Mouse (Mus musculus) CD4-positive helper T cell, adult 2 months (primary cell): ENCODE data around the gene Trpc4ap.
A peak's percentile ranks its signal among the peaks of the same experiment; 100 is the strongest.
"Not testable (repeated sequence)": the region's sequence is repeated elsewhere in the genome, so short reads cannot be mapped to it uniquely, and the experiment has no call there.

Source experiments
- DNase-seq: peaks from one replicate; pipeline ENCODE4 v3.0.0-alpha.2; 2012; ENCODE audit warnings: low read depth, missing footprints, low spot score

Gene Trpc4ap

DNA sequence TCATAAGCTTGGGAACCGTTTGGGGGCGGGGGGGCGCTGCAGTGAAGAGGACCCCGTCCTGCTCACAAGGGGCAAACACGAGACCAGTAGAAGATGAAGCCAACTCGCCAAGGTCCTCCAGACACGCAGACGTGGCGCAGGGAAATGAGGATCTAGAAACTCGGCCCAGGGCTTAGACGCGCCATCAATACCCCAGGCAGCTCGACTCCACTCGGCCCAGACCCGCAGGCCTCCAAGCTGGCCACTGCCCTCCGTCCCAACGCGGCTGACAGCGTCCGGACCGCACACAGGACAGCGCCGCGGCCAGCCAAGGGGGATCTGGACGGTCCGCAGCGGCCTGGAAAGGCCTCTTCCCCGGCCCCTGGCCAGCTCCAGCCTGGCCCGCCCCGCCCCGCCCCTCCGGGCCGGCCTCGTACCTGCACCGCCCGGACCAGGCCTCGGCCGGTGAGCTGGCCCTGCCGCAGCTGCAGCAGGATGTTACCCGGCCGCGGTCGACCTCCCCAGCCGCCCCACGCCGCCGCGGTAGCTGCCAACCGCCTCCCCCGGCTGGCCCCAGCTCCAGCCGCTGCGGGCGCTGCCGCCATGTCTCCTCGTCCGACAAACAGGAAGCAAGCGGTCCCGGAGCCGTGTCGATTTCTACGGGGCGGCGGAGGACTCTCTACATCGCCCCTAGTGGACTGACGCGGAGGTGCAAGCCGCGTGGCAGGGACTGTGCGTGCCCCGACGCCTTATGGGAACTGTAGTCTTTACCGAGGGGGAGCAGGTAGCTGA lies at the start of gene Trpc4ap:
Gene Trpc4ap (minus strand): TSS at position 662 of the 771 bp plus-strand sequence.
- peak; percentile 95 for DNase-seq

DNA sequence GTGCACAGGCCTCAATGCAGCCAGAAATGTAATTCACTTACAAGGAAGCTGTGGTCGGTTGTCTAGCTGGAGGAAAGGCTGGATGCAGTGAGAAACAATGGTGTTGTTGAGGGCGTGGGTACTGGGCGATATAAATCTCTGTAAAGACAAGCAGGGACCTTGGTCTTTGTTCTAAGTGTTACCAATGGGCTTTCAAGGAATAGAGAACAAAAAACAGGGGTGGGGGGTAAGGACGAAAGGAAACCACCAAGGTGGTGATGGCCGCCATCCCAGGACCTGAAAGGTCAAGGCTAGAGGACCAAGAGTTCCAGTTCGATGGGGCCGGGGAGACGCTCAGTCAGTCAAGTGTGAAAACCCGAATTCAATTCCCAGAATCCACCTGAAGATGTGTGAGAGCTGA lies 45.6 kb upstream of the Trpc4ap start:
- DNase-seq = no peak

DNA sequence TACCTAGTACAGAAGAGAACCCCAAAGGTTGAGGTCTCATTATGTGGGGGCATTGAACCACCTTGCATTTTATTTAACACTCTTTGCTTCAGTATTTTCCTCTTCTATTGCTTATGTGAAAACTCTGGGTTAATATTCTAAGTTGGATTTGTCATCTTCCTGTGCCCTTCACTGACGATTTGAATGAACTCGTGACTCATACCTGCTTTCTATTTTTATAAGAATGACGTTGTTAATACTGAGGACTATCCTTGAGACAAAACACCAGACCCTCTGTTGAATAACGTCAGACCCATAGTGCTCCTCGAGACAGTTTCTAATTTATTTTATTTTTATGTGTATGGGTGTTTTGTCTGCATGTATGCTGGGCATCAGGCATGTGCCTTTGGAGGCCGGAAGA lies 44.8 kb upstream of the Trpc4ap start:
- no peak for DNase-seq

DNA sequence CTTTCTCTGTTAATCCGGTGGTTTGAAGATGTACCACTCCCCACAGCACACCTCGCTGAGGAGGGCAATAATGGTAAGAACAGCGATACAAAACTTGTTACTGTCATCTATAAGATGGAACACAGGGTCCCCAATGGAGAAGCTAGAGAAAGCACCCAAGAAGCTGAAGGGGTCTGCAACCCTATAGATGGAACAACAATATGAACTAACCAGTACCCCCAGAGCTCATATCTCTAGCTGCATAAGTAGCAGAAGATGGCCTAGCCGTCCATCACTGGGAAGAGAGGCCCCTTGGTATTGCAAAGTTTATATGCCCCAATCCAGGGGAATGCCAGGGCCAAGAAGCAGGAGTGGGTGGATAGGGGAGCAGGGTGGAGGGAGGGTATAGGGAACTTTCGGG lies 43.6 kb upstream of the Trpc4ap start, which contains the start of gene Gm17581:
Gene Gm17581 (minus strand): TSS at position 101 of the 400 bp plus-strand sequence.
- not testable (repeated sequence) for DNase-seq

DNA sequence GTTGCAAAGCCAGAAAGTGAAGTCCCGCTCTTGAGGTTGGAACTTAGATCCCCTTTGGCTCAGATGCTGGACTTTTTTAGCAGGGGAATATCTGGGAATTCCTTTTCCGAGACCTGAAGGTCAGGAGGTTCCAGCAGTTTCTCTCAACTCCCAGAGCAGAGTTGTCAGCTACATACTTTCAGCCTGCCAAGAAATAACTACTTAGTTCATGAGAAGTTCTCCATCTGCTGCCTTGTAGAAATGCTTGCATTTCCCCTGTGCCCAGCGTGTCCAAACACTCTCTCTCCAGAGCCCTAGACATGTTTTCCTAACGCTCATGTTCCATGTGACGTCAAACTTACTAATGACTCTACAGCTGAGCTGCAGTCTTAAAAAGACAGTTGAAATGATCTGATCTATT lies 42.9 kb upstream of the Trpc4ap start:
- DNase-seq = no peak

DNA sequence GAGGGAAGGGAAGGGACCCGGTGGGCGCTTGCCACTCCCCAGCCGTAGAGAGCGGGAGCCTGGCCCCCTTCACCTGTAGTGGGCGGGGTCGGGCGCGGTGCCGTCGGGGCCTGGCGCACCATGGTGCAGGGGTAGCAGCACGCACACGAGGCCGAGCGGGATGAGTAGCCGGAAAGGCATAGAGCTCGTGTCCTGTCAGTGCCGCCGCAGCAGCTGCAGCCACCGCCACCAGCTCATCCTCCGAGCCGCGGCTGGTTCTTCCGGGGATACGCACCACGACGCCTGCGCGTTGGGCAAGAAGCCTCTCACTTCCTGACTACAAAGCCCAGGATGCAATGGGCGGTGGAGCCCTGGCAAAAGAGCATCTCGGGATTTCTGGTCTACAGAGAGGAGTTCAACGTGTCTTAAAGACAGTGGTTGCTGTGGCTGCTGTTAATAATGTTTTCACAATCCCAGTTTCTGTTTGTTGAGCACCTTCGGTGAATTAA lies 37.0 kb upstream of the Trpc4ap start, which contains the start of gene Edem2:
Gene Edem2 (minus strand): TSS at position 318 of the 488 bp plus-strand sequence.
- DNase-seq = peak; percentile 95

DNA sequence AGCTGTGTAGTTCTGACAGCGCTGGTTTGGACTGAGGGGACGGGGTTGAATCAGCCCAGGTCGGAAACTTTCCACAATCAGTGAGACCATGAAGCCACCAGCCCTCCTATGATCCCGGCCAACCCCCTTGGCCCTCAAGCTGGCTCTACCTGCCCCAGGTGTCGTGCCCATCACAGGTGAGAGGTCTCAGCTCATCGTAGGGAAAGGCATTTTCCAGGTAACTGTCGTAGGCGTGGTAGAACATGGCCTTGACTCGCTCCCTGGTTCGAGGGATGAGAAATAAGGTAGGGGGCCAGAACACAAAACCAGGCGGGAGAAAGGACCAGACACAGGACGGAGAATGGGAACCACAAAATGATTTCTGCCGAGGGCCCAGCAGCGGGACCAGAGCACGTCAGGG lies 36.6 kb upstream of the Trpc4ap start:
- DNase-seq = no peak

DNA sequence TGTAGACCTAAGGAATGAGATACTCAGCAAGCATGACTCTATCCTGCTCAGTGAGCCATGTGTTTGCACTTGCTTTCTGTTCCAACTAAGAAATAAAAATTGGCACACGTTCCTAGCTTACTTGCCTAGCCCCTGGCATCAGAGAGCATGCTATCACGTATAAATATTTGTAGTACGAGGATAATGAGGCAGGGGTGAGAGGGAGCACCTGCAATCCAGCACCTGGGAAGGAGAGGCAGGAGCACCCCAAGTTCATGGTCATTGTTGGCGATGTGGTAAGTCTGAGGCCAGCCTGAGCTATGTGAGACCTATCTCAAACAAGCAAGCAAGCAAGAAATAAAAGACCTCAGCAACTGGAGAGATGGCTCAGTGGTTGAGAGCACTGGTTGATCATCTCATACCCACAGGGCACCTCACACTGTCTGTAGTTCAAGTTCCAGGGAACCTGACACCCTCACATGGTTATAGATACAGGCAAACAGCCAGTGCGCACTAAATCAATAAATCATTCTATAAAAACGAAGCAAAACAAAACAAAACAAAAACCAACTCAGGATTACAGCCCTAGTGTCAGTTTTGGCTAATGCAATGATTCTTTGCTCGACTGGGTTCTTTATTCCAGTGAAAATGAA lies 35.7 kb upstream of the Trpc4ap start:
- no peak for DNase-seq

DNA sequence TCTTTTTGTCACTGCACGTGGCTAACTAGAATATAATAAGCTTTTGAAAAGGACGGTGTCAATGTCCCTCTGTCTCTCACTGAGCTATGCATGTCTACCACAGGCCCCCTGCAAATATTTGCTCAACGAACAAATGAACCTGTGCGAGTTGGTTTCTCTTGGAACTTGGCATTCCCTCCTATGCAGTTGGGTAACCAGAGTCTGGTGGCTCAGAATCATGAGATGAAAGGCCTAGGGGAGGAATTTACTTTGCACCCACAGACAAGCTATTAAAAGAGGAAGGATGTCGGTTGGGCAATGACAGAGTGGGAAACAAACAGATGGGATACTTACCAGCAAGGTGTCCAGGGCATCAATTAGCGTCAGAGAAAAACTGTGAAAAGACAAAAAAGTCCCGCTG lies 34.1 kb upstream of the Trpc4ap start:
- no peak for DNase-seq

DNA sequence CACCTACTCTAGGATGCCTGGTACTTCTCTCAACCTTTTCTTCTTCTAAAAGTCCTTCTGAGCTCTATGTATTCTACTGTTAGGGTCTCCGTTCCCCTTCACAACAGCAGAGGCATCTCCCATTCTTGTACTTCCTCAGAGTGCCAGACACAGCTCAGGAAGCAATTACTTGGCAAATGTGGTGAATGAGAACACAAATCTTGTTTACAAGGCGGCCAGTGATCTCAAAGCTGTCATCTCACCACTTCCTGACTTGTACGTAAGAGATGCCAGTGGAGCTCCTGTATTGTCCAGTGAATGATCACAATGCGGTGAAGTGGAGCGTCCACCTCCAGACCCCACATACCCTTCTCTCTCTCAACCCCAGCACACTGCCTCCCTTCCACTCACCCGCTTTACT lies 32.3 kb upstream of the Trpc4ap start:
- no peak for DNase-seq

DNA sequence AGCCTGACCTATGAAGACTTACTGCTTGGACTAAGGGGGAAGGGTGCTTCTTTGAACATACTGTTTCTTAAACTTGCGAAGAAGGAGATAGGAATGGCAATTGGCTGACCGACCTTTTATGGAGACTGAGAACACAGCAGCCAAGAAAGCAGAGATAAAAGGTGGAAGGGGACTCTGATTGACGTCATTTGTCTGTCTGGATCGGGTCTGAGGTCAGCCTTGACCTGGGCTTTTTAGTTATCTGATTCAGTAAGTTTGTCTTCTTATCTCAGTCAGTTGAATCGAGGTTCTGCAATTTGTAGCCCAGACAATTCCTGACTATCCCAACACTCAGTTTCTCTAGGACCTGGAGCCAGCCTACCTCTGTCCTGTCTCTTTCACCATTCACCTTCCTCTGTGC lies 31.9 kb upstream of the Trpc4ap start:
- no peak for DNase-seq

DNA sequence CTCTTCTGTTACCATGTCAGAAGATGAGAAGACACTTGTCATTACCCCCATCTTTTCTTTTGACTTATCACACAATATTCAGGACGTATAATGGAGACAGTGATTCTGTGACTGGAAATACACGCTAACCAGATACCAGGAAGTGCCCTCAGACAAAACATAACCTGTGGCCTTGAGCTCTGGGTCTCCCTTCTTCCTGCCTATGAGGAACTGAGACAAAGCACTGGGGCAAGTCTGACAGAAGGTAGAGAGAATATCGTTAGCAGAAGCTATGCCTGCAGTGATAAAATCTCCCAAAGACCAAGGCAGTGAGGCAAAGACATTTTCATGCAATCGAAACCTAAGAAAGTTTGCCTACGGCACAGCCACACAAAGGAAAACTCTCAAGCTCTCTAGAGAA lies 28.4 kb upstream of the Trpc4ap start:
- DNase-seq = peak; percentile 26

DNA sequence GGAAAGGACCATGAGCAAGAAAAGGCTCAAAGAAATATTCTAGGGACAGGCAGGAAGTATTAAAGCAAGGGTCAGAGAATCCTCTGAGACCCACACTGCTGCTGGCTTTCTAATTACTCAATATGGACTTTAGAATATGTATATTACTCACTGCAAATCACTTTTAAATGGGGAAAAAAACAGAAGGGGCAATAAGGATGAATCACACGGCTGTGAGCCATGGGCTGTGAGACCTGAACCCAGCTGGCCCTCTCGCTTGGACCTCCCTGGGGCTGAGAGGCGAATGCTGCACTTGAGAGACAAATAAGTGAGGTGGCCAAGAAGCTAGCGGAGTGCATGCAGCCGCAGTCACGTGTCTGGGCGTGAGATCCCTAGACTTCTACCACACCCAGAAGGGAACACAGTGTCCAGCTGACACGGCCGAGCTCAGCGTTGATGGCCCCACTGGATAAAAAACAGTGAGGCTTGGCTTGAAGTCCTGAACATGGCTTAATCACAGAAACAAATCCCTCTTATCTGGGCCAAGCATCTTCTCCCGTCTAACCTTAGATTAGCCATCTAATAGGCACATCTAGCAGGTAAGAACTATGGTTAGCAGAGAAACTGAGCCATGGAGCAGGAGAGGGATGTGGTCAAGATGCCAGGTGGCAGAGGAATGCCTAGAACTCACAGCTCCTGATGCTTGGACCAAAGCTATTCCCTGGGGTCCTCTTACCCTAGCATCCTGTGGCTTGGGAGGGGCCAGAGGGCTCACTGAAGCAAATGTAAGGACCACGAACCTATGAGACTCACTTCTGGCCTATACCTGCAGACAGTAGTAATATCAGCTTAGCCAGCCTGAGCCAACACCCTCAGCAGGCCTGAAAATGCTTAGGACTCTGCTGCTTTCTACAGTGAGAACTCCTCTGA lies 25.2 kb upstream of the Trpc4ap start:
- DNase-seq = no peak

DNA sequence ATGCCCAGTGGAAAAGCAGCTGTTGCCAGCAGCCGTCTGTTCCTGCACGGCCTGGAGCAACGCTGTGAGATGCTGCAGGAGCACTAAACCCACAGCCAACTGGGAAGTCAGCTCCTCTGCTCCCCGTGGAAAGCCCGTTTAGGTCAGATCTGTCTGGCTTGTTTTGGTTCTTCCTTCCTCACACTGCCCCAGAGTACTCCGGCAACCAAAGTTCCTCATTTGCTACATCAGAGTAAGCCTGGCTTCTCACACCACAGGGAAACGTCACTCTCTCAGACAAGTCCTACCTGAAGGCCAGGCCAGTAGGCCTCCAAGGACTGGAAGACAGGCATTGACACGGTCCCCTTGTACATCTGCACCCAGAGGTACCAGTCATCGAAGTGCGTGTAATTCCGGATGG lies 18.4 kb upstream of the Trpc4ap start:
- DNase-seq = no peak

DNA sequence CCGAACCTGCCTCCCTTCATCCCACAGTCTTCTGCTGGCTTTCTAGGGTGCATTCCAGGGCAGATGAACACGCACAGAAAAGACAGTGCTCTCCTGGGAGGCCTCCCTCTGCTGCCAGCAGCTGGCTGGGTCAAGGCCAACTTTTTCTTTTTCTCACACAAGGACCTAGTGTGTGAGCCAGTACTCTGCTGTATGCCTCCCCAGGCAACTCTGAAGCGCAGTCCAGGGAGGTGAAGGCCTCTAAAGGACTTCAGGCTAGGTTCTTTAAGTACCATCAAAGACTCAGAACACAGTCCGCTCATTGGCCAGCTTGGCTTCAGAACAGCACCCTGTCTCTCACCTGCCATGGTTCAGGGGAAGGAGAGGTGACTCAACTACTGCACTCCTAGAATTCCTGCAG lies 15.1 kb upstream of the Trpc4ap start:
- no peak for DNase-seq

DNA sequence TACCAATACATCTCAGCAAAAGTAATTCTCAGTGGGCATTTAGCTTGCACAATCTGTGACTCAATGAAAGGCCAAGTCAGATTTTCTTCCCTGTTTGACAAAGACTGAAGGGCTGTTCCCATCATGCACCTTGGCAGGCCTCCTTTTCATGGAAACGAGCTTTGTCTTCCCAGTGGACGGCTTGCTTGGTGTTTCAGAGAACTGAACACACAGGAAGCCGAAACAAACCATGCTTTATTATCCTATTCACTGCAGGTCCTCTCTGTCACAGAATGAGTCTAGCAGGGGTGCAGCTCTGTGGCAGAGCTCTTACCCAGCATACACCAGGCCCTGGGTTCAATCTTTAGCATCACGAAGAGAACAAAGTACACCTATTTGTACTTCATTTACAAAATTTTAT lies 11.4 kb upstream of the Trpc4ap start:
- DNase-seq = no peak

DNA sequence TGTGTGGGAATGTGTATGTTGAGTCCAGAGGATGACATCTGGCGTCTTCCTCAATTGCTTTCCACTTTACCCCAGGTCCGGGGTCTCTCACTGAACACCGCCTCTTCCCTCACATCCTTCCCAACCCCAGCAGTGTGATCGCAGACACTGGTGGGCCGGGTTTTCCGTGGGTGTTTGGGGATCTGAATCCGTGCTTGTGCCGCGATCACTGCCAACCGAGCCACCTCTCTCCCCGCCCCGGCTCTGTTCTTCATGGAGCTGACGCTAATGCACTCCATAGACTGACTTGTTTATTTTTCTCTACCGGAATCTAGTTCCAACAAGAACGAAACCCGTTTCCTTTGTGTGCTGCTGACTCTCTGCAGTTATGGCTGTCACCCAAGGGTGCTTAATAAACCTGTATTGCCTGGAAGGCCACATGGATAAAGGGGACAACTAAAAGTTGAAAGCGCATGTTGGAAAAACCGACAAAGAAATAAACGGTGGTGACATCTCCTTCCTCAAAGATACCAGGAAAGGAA lies 9.3 kb upstream of the Trpc4ap start:
- no peak for DNase-seq

DNA sequence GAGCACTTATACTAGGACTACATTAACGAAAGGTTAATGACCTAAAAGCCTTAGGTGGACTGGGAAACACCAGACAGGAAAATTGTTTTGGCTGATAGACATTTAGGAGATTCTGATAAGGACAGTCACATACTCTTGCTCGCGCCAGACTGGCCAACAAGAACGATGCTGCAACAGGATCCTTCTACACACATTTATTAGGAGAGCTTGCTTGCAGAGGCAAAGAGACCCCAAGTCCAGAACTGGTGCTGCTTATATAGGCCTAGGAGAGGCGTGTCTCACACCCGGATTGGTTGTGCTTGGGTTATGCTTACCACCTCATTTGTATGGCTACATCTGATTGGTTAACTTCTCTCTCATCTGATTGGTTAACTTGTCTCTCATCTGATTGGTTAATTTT lies 6.3 kb upstream of the Trpc4ap start:
- not testable (repeated sequence) for DNase-seq

DNA sequence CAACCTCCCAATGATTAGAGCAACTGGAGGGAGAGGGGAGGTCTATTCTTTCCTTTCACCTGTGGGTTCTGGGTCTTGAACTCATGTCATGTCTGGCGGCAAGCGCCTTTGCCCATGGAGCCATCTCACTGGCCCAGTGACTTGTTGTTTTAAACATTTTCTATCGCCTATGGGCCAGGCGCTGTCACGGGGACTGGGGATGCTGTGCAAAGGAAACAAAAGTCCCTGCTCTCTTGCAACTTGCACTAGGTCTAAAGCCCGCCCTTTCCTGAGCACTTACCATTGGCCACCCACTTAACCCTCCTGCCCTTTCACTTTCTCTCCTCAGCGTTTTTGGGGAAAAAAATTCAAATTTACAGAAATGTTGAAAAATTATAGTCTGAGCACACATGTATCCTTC lies 4.7 kb upstream of the Trpc4ap start:
- peak; percentile 36 for DNase-seq

DNA sequence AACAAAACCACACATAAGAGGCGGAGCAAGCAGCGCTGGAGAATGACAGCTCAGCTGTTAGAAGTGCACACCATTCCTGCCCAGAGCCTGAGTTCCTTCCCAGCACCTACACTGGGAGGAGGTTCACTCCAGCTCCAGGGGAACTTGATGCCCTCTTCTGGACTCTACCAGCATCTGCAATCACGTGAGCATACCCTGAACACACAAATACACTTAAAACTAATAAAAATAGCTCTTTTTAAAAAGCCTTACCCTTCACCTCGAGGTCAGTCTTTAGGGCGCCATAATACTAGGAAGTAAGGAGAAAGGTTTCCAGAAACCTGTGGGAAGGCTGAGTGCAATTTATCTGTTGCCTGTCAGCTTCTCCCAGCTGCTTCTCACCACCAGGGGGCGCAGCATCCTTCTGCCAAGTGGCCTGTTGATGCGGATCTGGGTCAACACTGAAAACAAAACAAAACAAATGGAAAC lies 3.9 kb upstream of the Trpc4ap start:
- DNase-seq = peak; percentile 83

DNA sequence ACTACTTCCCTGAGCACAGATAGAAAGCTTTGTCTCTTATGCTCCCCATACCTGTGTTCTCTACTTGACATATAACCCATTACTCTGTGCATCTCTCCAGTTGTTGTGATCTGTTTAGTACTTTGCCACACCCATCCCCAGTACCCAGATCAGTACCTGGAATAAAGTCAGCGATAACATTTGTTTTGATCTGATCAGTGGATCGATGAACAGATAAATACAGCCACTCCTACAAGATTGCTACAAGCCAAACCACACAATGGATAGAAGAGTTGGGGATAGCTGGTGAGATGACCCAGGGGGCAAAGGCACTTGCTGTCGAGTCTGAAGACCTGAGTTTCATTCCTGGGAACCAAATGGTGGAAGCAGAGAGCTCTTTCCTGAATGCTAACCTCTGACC lies 3.1 kb upstream of the Trpc4ap start:
- no peak for DNase-seq

DNA sequence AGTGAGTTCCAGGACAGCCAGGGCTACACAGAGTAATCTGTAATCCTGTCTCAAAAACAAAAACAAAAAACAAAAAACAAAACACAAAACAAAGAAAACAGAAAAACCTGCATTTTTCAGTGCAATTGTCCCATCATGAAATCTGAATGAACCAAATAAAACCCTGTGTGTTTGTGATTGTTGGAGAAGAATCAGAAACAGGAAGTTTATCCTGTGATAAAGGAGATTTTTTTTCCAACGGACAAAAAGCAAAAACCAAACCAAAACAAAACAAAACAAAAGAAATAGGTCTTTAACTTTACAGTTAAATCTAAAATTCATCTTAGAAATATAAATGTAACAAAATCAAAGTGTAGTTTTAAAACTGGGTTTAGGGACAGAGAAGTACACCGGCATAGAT lies 2.4 kb upstream of the Trpc4ap start:
- DNase-seq = no peak
